Comparison of ENCODE assay signal across 25 mouse cellular contexts in genomic region chr5:134508965-134509364, GRCm38 (mm10). TPM values are rescaled to one million over a fixed set of nuclear protein-coding genes. Genes with fewer than 3 reads are reported as not detected.
DNase-seq lines count a peak whose midpoint lies in the region; ATAC-seq and TF ChIP-seq lines count a peak whose summit lies in the region.
"Had no signal": no experiment of that assay in that cellular context is flagged by ENCODE, and none has a peak within 500 bp of the region (broad histone marks: within the 10 kb centered on the region; RNA-seq: fewer than 3 reads in every experiment).

No protein-coding gene starts in this region.

- peak; percentile 52 for DNase-seq in layer of hippocampus, adult 9-11 months
- DNase-seq in layer of hippocampus, postnatal 25 days (ENCODE audit: extremely low spot score in 1 of 2, low spot score in 1 of 2) = no peak
- peak; percentile 47 for DNase-seq in 416B (ENCODE audit: low read depth)
- no peak for DNase-seq in spleen, postnatal 14 days (ENCODE audit: low spot score in 2 of 2)
- DNase-seq in heart, adult 18-20 months = no peak
- DNase-seq: adrenal gland, adult 8-10 months; adrenal gland, postnatal 36 days; B cell, adult 2 months; cerebellum, adult 11 months; cerebellum, adult 8-10 months; cerebellum, postnatal 14 days; gastrocnemius, adult 2 months; gastrocnemius, postnatal 36 days; heart, postnatal 36 days had no signal

- H3K27ac ChIP-seq in bone marrow macrophage, adult 2 months (ENCODE audit: insufficient read depth, low read depth, low read length) = peak overlapping the region; percentile 27
- H3K27ac ChIP-seq: embryonic facial prominence, embryonic 12.5 days; forebrain, embryonic 13.5 days; gastrocnemius, adult 2 months had no signal

- peak; percentile 73 for ATAC-seq in megakaryocyte, adult 5-6 weeks (ENCODE audit: poor library complexity, severe bottlenecking)
- ATAC-seq: CD4-positive, CD25-positive, alpha-beta regulatory T cell, adult 4 months; forebrain, embryonic 13.5 days; hindbrain, embryonic 16.5 days had no signal

- peaks cover 13% of the 10 kb centered on the region for H3K4me1 ChIP-seq in bone marrow macrophage, adult 2 months (ENCODE audit: control insufficient read depth, insufficient read depth, low read length)
- H3K4me1 ChIP-seq: embryonic facial prominence, embryonic 12.5 days had no signal

- no peak for TF ChIP-seq CTCF in bone marrow macrophage, adult 2 months (IDR thresholded peaks at IDR 0.05; ENCODE audit: low read depth, low read length)

- no peak for TF ChIP-seq POLR2A in bone marrow macrophage, adult 2 months (IDR thresholded peaks at IDR 0.05; ENCODE audit: borderline replicate concordance, low read depth, low read length)

- H3K4me3 ChIP-seq in bone marrow macrophage, adult 2 months (ENCODE audit: insufficient read depth, low read length) = no peak overlapping the region
- H3K4me3 ChIP-seq: embryonic facial prominence, embryonic 12.5 days; forebrain, embryonic 13.5 days; gastrocnemius, adult 2 months; heart, embryonic 12.5 days had no signal

RNA-seq across cellular contexts. Expression of gene Clip2, which starts 43.3 kb away (rescaled TPM):
- 100 to 1,000 TPM in 1 of 2 experiments, 10 to 100 TPM in 1; 99.8 to 101 TPM for total RNA-seq in layer of hippocampus, postnatal 25 days (2021)
- polyA plus RNA-seq in bone marrow macrophage, adult 2 months (2012; ENCODE audit: insufficient read depth, insufficient read length, missing spikeins) = 13.1 and 14.3 TPM in 2 replicates
- total RNA-seq in megakaryocyte, adult 5-6 weeks (2015) = 1.8 and 1.9 TPM in 2 replicates
- total RNA-seq in megakaryocyte, adult 5-6 weeks (2017) = 3.7 and 6.7 TPM in 2 replicates
- total RNA-seq in heart, adult 18-20 months (2021) = 1 to 10 TPM; 5.8 TPM

RNA-seq across cellular contexts. Expression of gene Syna, which starts 51.0 kb away (rescaled TPM):
- total RNA-seq in layer of hippocampus, postnatal 25 days (2021) = 1 to 10 TPM; 5.1 to 6.7 TPM
- not detected in 2 replicates for polyA plus RNA-seq in bone marrow macrophage, adult 2 months (2012; ENCODE audit: insufficient read depth, insufficient read length, missing spikeins)
- total RNA-seq in megakaryocyte, adult 5-6 weeks (2015) = not detected in 2 replicates
- total RNA-seq in megakaryocyte, adult 5-6 weeks (2017) = not detected in 2 replicates
- not detected for total RNA-seq in heart, adult 18-20 months (2021)
- total RNA-seq: adrenal gland, adult 8-10 months; adrenal gland, postnatal 36 days; gastrocnemius, adult 2 months; gastrocnemius, postnatal 36 days; heart, adult 8-10 months; heart, postnatal 36 days had no signal
- polyA plus RNA-seq: G1E; heart, embryonic 12.5 days; heart, embryonic 16.5 days; hindbrain, embryonic 11.5 days had no signal

RNA-seq across cellular contexts. Expression of gene Gtf2ird1, which starts 52.4 kb away (rescaled TPM):
- total RNA-seq in layer of hippocampus, postnatal 25 days (2021) = 10 to 100 TPM; 23.1 to 29.9 TPM
- polyA plus RNA-seq in bone marrow macrophage, adult 2 months (2012; ENCODE audit: insufficient read depth, insufficient read length, missing spikeins) = 8.8 and 9.6 TPM in 2 replicates
- total RNA-seq in megakaryocyte, adult 5-6 weeks (2015) = 4.9 and 5.7 TPM in 2 replicates
- 4.4 and 8.7 TPM in 2 replicates for total RNA-seq in megakaryocyte, adult 5-6 weeks (2017)
- total RNA-seq in heart, adult 18-20 months (2021) = 10 to 100 TPM; 18.2 to 20.5 TPM

Comparison
In these comparisons a context has a peak if more than half of its experiments do, and no peak if none do; other contexts are left out.
1. DNase-seq: peak in layer of hippocampus, adult 9-11 months (single experiment) and 416B (single experiment); none in layer of hippocampus, postnatal 25 days (0 of 2), spleen, postnatal 14 days (0 of 2) and heart, adult 18-20 months (0 of 2).
2. RNA of gene Clip2, which starts 43.3 kb away (total RNA-seq): 99.8 to 101 TPM in layer of hippocampus, postnatal 25 days; 5.8 TPM in heart, adult 18-20 months and 1.8 to 6.7 TPM in megakaryocyte, adult 5-6 weeks; every median in the first group is over 10 times any median in the second.
3. RNA of gene Syna, which starts 51.0 kb away (total RNA-seq): 5.1 to 6.7 TPM in layer of hippocampus, postnatal 25 days; not detected in megakaryocyte, adult 5-6 weeks and not detected in heart, adult 18-20 months; every median in the first group is over 4 times any median in the second.